Mouse (Mus musculus): ENCODE results near the gene Slfn8. TPM values are rescaled to one million over a fixed set of nuclear protein-coding genes. Genes with fewer than 3 reads are reported as not detected.
"Not testable (repeated sequence)": the region's sequence is repeated elsewhere in the genome, so short reads cannot be mapped to it uniquely, and the experiment has no call there.

Slfn8 gene
- polyA plus RNA-seq, 1 experiment from 2014 or later, result 0.33 TPM

DNA sequence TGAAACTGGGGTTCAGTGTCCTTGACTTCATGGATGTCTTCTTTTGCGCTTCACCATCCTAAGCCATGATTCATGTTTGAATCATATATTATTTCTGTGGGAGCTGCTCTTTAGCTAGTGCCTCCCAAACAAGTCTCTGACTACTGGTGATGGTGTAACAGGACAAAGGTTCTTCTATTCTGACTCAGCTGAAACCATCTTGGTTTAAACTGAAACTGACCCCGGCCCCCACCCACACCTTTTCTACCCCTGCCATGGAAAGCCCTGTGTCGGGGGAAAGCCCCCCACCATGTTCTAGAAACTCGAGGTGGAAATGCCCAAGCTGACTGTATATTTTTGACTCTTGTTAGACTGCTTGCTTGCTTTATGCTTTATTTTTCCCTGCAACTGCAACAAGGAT, 23.3 kb upstream of the Slfn8 start:
- TF ChIP-seq EP300 (optimal IDR thresholded peaks at IDR 0.05) (no peak), CTCF (IDR thresholded peaks at IDR 0.05; ENCODE audit: low read depth) (no peak)
- no peak overlapping the region for H3K4me3 ChIP-seq (ENCODE audit: low read depth, low read length)
- no peaks in the 10 kb centered on the region for H3K27me3 ChIP-seq (ENCODE audit: control insufficient read depth, insufficient read depth, low read length)
- WGBS, result 76% methylated on average over 4 of the region's 4 CpGs
- no peak overlapping the region for H3K9ac ChIP-seq (ENCODE audit: low read length)
- ATAC-seq (ENCODE audit: low FRiP score, low TSS enrichment), result no peak
- no peaks in the 10 kb centered on the region for H3K36me3 ChIP-seq (ENCODE audit: control insufficient read depth, insufficient read depth, low read length)
- no peak for DNase-seq (ENCODE audit: low spot score)
- no peak overlapping the region for H3K4me2 ChIP-seq (replicated peaks; ENCODE audit: low read depth)
- no peaks in the 10 kb centered on the region for H3K9me3 ChIP-seq (ENCODE audit: control insufficient read depth, low read length)
- no peaks in the 10 kb centered on the region for H3K4me1 ChIP-seq (replicated peaks; ENCODE audit: control insufficient read depth, insufficient read depth)
- H3K27ac ChIP-seq (replicated peaks), result no peak overlapping the region

- H3K9ac ChIP-seq (ENCODE audit: low read length), result no peak overlapping the region
- H3K4me3 ChIP-seq (ENCODE audit: low read depth, low read length), result no peak overlapping the region
- no peak overlapping the region for H3K27ac ChIP-seq (replicated peaks)
- H3K27me3 ChIP-seq (ENCODE audit: control insufficient read depth, insufficient read depth, low read length), result no peaks in the 10 kb centered on the region
- DNase-seq (ENCODE audit: low spot score), result no peak
- H3K36me3 ChIP-seq (ENCODE audit: control insufficient read depth, insufficient read depth, low read length), result no peaks in the 10 kb centered on the region
- ATAC-seq (ENCODE audit: low FRiP score, low TSS enrichment), result no peak
- no peak for TF ChIP-seq CTCF (IDR thresholded peaks at IDR 0.05; ENCODE audit: low read depth)
- no peak for TF ChIP-seq EP300 (optimal IDR thresholded peaks at IDR 0.05)
- no peaks in the 10 kb centered on the region for H3K9me3 ChIP-seq (ENCODE audit: control insufficient read depth, low read length)
- no peak overlapping the region for H3K4me2 ChIP-seq (replicated peaks; ENCODE audit: low read depth)
- no peaks in the 10 kb centered on the region for H3K4me1 ChIP-seq (replicated peaks; ENCODE audit: control insufficient read depth, insufficient read depth)
These were observed 20.4 kb upstream of the Slfn8 start for GRCm38 (mm10) chr11:83041000-83041399.

- H3K36me3 ChIP-seq (ENCODE audit: control insufficient read depth, insufficient read depth, low read length), result no peaks in the 10 kb centered on the region
- 17% methylated on average over 1 of the region's 1 CpGs for WGBS
- no peak for DNase-seq (ENCODE audit: low spot score)
- H3K4me3 ChIP-seq (ENCODE audit: low read depth, low read length), result peak overlapping the region; percentile 22; the same call in 1 of the 2 replicates
- no peaks in the 10 kb centered on the region for H3K9me3 ChIP-seq (ENCODE audit: control insufficient read depth, low read length)
- H3K27me3 ChIP-seq (ENCODE audit: control insufficient read depth, insufficient read depth, low read length), result no peaks in the 10 kb centered on the region
- no peak for TF ChIP-seq EP300 (optimal IDR thresholded peaks at IDR 0.05)
- peak; percentile 30; the same call in 1 of the 2 replicates for TF ChIP-seq CTCF (IDR thresholded peaks at IDR 0.05; ENCODE audit: low read depth)
- no peak for ATAC-seq (ENCODE audit: low FRiP score, low TSS enrichment)
- no peak overlapping the region for H3K27ac ChIP-seq (replicated peaks)
- no peak overlapping the region for H3K9ac ChIP-seq (ENCODE audit: low read length)
- no peaks in the 10 kb centered on the region for H3K4me1 ChIP-seq (replicated peaks; ENCODE audit: control insufficient read depth, insufficient read depth)
- peak overlapping the region; percentile 39 for H3K4me2 ChIP-seq (replicated peaks; ENCODE audit: low read depth)
These were observed 19.7 kb upstream of the Slfn8 start for GRCm38 (mm10) chr11:83040325-83040724.

GRCm38 (mm10) chr11:83039796-83040195, 19.2 kb upstream of the Slfn8 start:
- Histone ChIP-seq H3K36me3 (ENCODE audit: control insufficient read depth, insufficient read depth, low read length) (no peaks in the 10 kb centered on the region), H3K4me1 (replicated peaks; ENCODE audit: control insufficient read depth, insufficient read depth) (no peaks in the 10 kb centered on the region), H3K27me3 (ENCODE audit: control insufficient read depth, insufficient read depth, low read length) (no peaks in the 10 kb centered on the region), H3K9me3 (ENCODE audit: control insufficient read depth, low read length) (no peaks in the 10 kb centered on the region), H3K27ac (replicated peaks) (no peak overlapping the region), H3K4me2 (replicated peaks; ENCODE audit: low read depth) (peak overlapping the region; percentile 39), H3K9ac (ENCODE audit: low read length) (no peak overlapping the region), H3K4me3 (ENCODE audit: low read depth, low read length) (peak overlapping the region; percentile 22)
- WGBS, result 17% methylated on average over 19 of the region's 19 CpGs
- TF ChIP-seq CTCF (IDR thresholded peaks at IDR 0.05; ENCODE audit: low read depth) (peak; percentile 28; the same call in 1 of the 2 replicates), EP300 (optimal IDR thresholded peaks at IDR 0.05) (no peak)
- ATAC-seq (ENCODE audit: low FRiP score, low TSS enrichment), result no peak
- DNase-seq (ENCODE audit: low spot score), result peak; percentile 18

- WGBS, result no CpG with 5 or more reads among the region's 1 CpGs
- no peak overlapping the region for H3K4me3 ChIP-seq (ENCODE audit: low read depth, low read length)
- peak overlapping the region; percentile 39; the same call in 1 of the 2 replicates for H3K4me2 ChIP-seq (replicated peaks; ENCODE audit: low read depth)
- ATAC-seq (ENCODE audit: low FRiP score, low TSS enrichment), result peak; percentile 47; the same call in 1 of the 2 replicates
- no peak for DNase-seq (ENCODE audit: low spot score)
- no peak overlapping the region for H3K9ac ChIP-seq (ENCODE audit: low read length)
- no peaks in the 10 kb centered on the region for H3K9me3 ChIP-seq (ENCODE audit: control insufficient read depth, low read length)
- no peaks in the 10 kb centered on the region for H3K4me1 ChIP-seq (replicated peaks; ENCODE audit: control insufficient read depth, insufficient read depth)
- no peak overlapping the region for H3K27ac ChIP-seq (replicated peaks)
- no peaks in the 10 kb centered on the region for H3K27me3 ChIP-seq (ENCODE audit: control insufficient read depth, insufficient read depth, low read length)
- no peaks in the 10 kb centered on the region for H3K36me3 ChIP-seq (ENCODE audit: control insufficient read depth, insufficient read depth, low read length)
- TF ChIP-seq CTCF (IDR thresholded peaks at IDR 0.05; ENCODE audit: low read depth) (peak; percentile 44; the same call in 1 of the 2 replicates), EP300 (optimal IDR thresholded peaks at IDR 0.05) (no peak)
These were observed 18.5 kb upstream of the Slfn8 start for GRCm38 (mm10) chr11:83039156-83039555.

DNA sequence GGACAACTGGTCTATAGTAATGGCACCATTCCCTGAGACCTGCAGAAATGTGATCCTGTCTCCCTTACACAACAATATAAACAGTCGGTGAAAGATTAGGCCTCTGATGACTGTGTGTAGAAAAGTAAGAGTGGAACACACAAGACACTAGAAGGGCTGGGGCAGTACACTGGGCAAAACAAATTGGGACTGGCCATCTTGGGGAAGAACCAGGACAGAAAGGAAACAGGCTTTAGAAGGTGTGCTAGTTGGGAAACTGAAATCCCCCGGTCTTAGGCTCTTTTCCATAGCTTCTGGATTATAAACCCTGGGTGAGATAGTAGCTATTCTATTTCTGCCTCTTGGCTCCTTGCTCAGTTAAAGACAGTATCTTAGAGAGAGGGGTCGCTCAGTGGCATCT, 18.1 kb upstream of the Slfn8 start:
- H3K27ac ChIP-seq (replicated peaks); H3K4me2 ChIP-seq (replicated peaks; ENCODE audit: low read depth); H3K9ac ChIP-seq (ENCODE audit: low read length); H3K4me3 ChIP-seq (ENCODE audit: low read depth, low read length); H3K36me3 ChIP-seq (ENCODE audit: control insufficient read depth, insufficient read depth, low read length); DNase-seq (ENCODE audit: low spot score); H3K27me3 ChIP-seq (ENCODE audit: control insufficient read depth, insufficient read depth, low read length); H3K4me1 ChIP-seq (replicated peaks; ENCODE audit: control insufficient read depth, insufficient read depth); H3K9me3 ChIP-seq (ENCODE audit: control insufficient read depth, low read length); ATAC-seq (ENCODE audit: low FRiP score, low TSS enrichment): not testable (repeated sequence)
- WGBS, result 87% methylated on average over 3 of the region's 3 CpGs

GRCm38 (mm10) chr11:83019561-83020519, 770 bp downstream of the Slfn8 start:
- not testable (repeated sequence) for H3K4me1 ChIP-seq (replicated peaks; ENCODE audit: control insufficient read depth, insufficient read depth); H3K27ac ChIP-seq (replicated peaks); H3K9me3 ChIP-seq (ENCODE audit: control insufficient read depth, low read length); H3K9ac ChIP-seq (ENCODE audit: low read length); H3K27me3 ChIP-seq (ENCODE audit: control insufficient read depth, insufficient read depth, low read length); DNase-seq (ENCODE audit: low spot score); H3K36me3 ChIP-seq (ENCODE audit: control insufficient read depth, insufficient read depth, low read length); ATAC-seq (ENCODE audit: low FRiP score, low TSS enrichment); H3K4me3 ChIP-seq (ENCODE audit: low read depth, low read length)
- 64% methylated on average over 18 of the region's 18 CpGs for WGBS
- peak overlapping the region; percentile 18 for H3K4me2 ChIP-seq (replicated peaks; ENCODE audit: low read depth)

Data from stomach, postnatal 0 days (tissue).